Mouse (Mus musculus): ENCODE data around the gene Gnb1. TPM values are rescaled to one million over a fixed set of nuclear protein-coding genes. Genes with fewer than 3 reads are reported as not detected.

Gnb1 gene
- polyA plus RNA-seq, 2 experiments = 92.8 to 98.7 TPM

DNA sequence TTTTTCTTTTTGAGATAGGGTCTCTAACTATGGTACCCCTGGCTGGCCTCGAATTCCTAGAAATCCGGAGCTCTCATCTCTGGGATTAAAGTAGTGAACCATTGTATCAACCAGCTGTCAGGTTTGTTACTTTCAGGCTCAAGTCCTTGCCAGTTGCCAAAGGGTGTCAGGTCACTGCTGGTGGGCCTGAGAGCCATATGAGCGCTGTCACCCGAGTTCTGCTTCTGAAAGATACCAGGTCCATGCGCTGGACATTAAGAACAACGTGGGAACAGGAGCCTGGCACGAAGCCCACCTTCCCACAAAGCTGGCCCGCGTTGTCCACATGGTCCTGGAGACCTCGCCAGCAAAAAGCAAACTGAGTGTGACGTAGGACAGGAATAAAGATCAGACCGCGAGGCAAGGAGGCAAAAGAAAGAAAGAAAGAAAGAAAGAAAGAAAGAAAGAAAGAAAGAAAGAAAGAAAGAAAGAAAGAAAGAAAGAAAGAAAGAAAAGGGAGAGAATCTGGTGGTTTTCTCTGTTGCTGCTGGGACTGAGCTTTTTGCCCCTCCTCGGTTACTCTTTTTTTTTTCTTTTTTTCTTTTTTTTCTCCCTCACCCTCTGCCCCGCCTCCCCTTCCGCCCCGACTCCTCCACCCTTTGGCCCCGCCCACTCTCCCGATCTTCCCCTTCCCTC lies 71.7 kb downstream of the Gnb1 start:
- no peak for ATAC-seq (ENCODE audit: insufficient read depth)
- peaks cover 8% of the 10 kb centered on the region for H3K36me3 ChIP-seq (replicated peaks; ENCODE audit: control insufficient read depth, insufficient read depth, low read depth)
- peak overlapping the region; percentile 73 for H3K9ac ChIP-seq (replicated peaks)
- TF ChIP-seq EP300 (IDR thresholded peaks at IDR 0.05; ENCODE audit: low read depth) = no peak
- TF ChIP-seq CTCF (IDR thresholded peaks at IDR 0.05; ENCODE audit: low read depth) = no peak
- H3K4me3 ChIP-seq (ENCODE audit: insufficient read depth in 1 of 2, low read depth in 2 of 2, low read length in 2 of 2) = peak overlapping the region; percentile 71 to 89
- H3K9me3 ChIP-seq (ENCODE audit: control insufficient read depth, low read length) = no peaks in the 10 kb centered on the region
- peaks cover 16 to 47% of the 10 kb centered on the region in 2 experiments for H3K4me1 ChIP-seq (replicated peaks; ENCODE audit: control insufficient read depth in 2 of 2, insufficient read depth in 2 of 2, low read length in 1 of 2)
- peak overlapping the region; percentile 82 for H3K4me2 ChIP-seq (ENCODE audit: low read depth)
- H3K27me3 ChIP-seq (ENCODE audit: control insufficient read depth, insufficient read depth, low read length) = no peaks in the 10 kb centered on the region
- H3K27ac ChIP-seq = peak overlapping the region; percentile 51
- 6% methylated on average over 19 of the region's 19 CpGs for WGBS (ENCODE audit: insufficient replicate concordance)
- no peak for DNase-seq (ENCODE audit: low read depth in 3 of 3, low spot score in 3 of 3)

GRCm38 (mm10) chr4:155563400-155564231 lies 72.5 kb downstream of the Gnb1 start:
- Histone ChIP-seq H3K4me1 (replicated peaks; ENCODE audit: control insufficient read depth in 2 of 2, insufficient read depth in 2 of 2, low read length in 1 of 2) (peaks cover 16 to 47% of the 10 kb centered on the region in 2 experiments), H3K27me3 (ENCODE audit: control insufficient read depth, insufficient read depth, low read length) (no peaks in the 10 kb centered on the region), H3K4me3 (ENCODE audit: insufficient read depth in 1 of 2, low read depth in 2 of 2, low read length in 2 of 2) (peak overlapping the region; percentile 71 to 89), H3K9me3 (ENCODE audit: control insufficient read depth, low read length) (no peaks in the 10 kb centered on the region), H3K27ac (peak overlapping the region; percentile 73), H3K36me3 (replicated peaks; ENCODE audit: control insufficient read depth, insufficient read depth, low read depth) (peaks cover 4% of the 10 kb centered on the region), H3K9ac (replicated peaks) (peak overlapping the region; percentile 81), H3K4me2 (ENCODE audit: low read depth) (peak overlapping the region; percentile 82)
- ATAC-seq (ENCODE audit: insufficient read depth) (peak; percentile 93), DNase-seq (ENCODE audit: low read depth in 3 of 3, low spot score in 3 of 3) (peak; percentile 95)
- WGBS (ENCODE audit: insufficient replicate concordance) = under 1% methylated on average over 68 of the region's 69 CpGs
- no peak for TF ChIP-seq EP300 (IDR thresholded peaks at IDR 0.05; ENCODE audit: low read depth)
- TF ChIP-seq CTCF (IDR thresholded peaks at IDR 0.05; ENCODE audit: low read depth) = peak; percentile 73

- no peaks in the 10 kb centered on the region for H3K9me3 ChIP-seq (ENCODE audit: control insufficient read depth, low read length)
- peaks cover 16 to 47% of the 10 kb centered on the region in 2 experiments for H3K4me1 ChIP-seq (replicated peaks; ENCODE audit: control insufficient read depth in 2 of 2, insufficient read depth in 2 of 2, low read length in 1 of 2)
- H3K9ac ChIP-seq (replicated peaks) = peak overlapping the region; percentile 81
- H3K27ac ChIP-seq = peak overlapping the region; percentile 73
- TF ChIP-seq CTCF (IDR thresholded peaks at IDR 0.05; ENCODE audit: low read depth) = no peak
- no peak for TF ChIP-seq EP300 (IDR thresholded peaks at IDR 0.05; ENCODE audit: low read depth)
- peak overlapping the region; percentile 71 to 89 for H3K4me3 ChIP-seq (ENCODE audit: insufficient read depth in 1 of 2, low read depth in 2 of 2, low read length in 2 of 2)
- DNase-seq (ENCODE audit: low read depth in 3 of 3, low spot score in 3 of 3) (peak in 1 of 3 experiments; percentile 43), ATAC-seq (ENCODE audit: insufficient read depth) (no peak)
- peaks cover 4% of the 10 kb centered on the region for H3K36me3 ChIP-seq (replicated peaks; ENCODE audit: control insufficient read depth, insufficient read depth, low read depth)
- no peaks in the 10 kb centered on the region for H3K27me3 ChIP-seq (ENCODE audit: control insufficient read depth, insufficient read depth, low read length)
- 10% methylated on average over 20 of the region's 20 CpGs for WGBS (ENCODE audit: insufficient replicate concordance)
- H3K4me2 ChIP-seq (ENCODE audit: low read depth) = peak overlapping the region; percentile 82
These were observed 73.3 kb downstream of the Gnb1 start for GRCm38 (mm10) chr4:155564315-155565069.

GRCm38 (mm10) chr4:155566555-155566954 lies 75.4 kb downstream of the Gnb1 start:
- H3K27me3 ChIP-seq (ENCODE audit: control insufficient read depth, insufficient read depth, low read length) = no peaks in the 10 kb centered on the region
- no peak for DNase-seq (ENCODE audit: low read depth in 3 of 3, low spot score in 3 of 3)
- WGBS (ENCODE audit: insufficient replicate concordance) = 69% methylated on average over 8 of the region's 8 CpGs
- ATAC-seq (ENCODE audit: insufficient read depth) = no peak
- H3K9ac ChIP-seq (replicated peaks) = no peak overlapping the region
- no peak overlapping the region for H3K4me3 ChIP-seq (ENCODE audit: insufficient read depth in 1 of 2, low read depth in 2 of 2, low read length in 2 of 2)
- no peaks in the 10 kb centered on the region for H3K36me3 ChIP-seq (replicated peaks; ENCODE audit: control insufficient read depth, insufficient read depth, low read depth)
- H3K4me2 ChIP-seq (ENCODE audit: low read depth) = peak overlapping the region; percentile 15; the same call in 1 of the 2 replicates
- no peak overlapping the region for H3K27ac ChIP-seq
- no peaks in the 10 kb centered on the region for H3K9me3 ChIP-seq (ENCODE audit: control insufficient read depth, low read length)
- TF ChIP-seq EP300 (IDR thresholded peaks at IDR 0.05; ENCODE audit: low read depth) = no peak
- TF ChIP-seq CTCF (IDR thresholded peaks at IDR 0.05; ENCODE audit: low read depth) = no peak
- peaks cover 16 to 40% of the 10 kb centered on the region in 2 experiments for H3K4me1 ChIP-seq (replicated peaks; ENCODE audit: control insufficient read depth in 2 of 2, insufficient read depth in 2 of 2, low read length in 1 of 2)

All from liver, embryonic 14.5 days (tissue).